Mouse (Mus musculus) heart, embryonic 14.5 days (tissue): Measurements from ENCODE around the gene Pik3ap1. TPM values are rescaled to one million over a fixed set of nuclear protein-coding genes. Genes with fewer than 3 reads are reported as not detected.

Experiments used
- ATAC-seq: fragments of 200-750 bp; cut with Nextera tagmentation; 2 replicates; pipeline ENCODE4 v1.8.0; 2017; ENCODE audit warnings: low read depth, moderate TSS enrichment; ENCODE audit not compliant: insufficient number of reproducible peaks, insufficient read depth, low FRiP score
- H3K27ac ChIP-seq, 2 experiments: fragments of 200-500 bp in 1 of 2; fragments of 300-500 bp in 1 of 2; sonication (generic) in 1 of 2; replicated peaks in 1 of 2; 2 replicates each; pipeline ENCODE4 v1.5.1; 2012 to 2014; ENCODE audit warnings: low read depth in 2 of 2, low read length in 2 of 2, control low read depth in 1 of 2, mild to moderate bottlenecking in 1 of 2, mixed read lengths in 1 of 2; ENCODE audit not compliant: control insufficient read depth in 1 of 2, insufficient read depth in 1 of 2
- H3K27me3 ChIP-seq: fragments of 300-500 bp; sonication (generic); 2 replicates; pipeline ENCODE4 v1.6.1; 2014; ENCODE audit warnings: mild to moderate bottlenecking, low read length, control low read depth; ENCODE audit not compliant: control insufficient read depth, insufficient read depth
- H3K36me3 ChIP-seq: fragments of 300-500 bp; sonication (generic); 2 replicates; pipeline ENCODE4 v1.6.1; 2014; ENCODE audit warnings: mild to moderate bottlenecking, control low read depth, low read length, mixed read lengths; ENCODE audit not compliant: control insufficient read depth, insufficient read depth
- H3K4me1 ChIP-seq, 2 experiments: fragments of 200-500 bp in 1 of 2; fragments of 300-500 bp in 1 of 2; sonication (generic) in 1 of 2; 2 replicates each; pipeline ENCODE4 v1.6.1; 2012 to 2014; ENCODE audit warnings: low read length in 2 of 2, control low read depth in 1 of 2, mixed read lengths in 1 of 2; ENCODE audit not compliant: control insufficient read depth in 2 of 2, insufficient read depth in 2 of 2
- H3K4me2 ChIP-seq: fragments of 300-500 bp; sonication (generic); 2 replicates; pipeline ENCODE4 v1.6.1; 2014; ENCODE audit warnings: mild to moderate bottlenecking, low read length
- H3K4me3 ChIP-seq, 2 experiments: fragments of 200-500 bp in 1 of 2; fragments of 300-500 bp in 1 of 2; sonication (generic) in 1 of 2; 2 replicates each; pipeline ENCODE4 v1.5.1; 2012 to 2014; ENCODE audit warnings: low read length in 2 of 2, mild to moderate bottlenecking in 2 of 2, control low read depth in 1 of 2, low read depth in 1 of 2, moderate library complexity in 1 of 2; ENCODE audit not compliant: control insufficient read depth in 1 of 2, insufficient read depth in 1 of 2
- H3K9ac ChIP-seq: fragments of 300-500 bp; sonication (generic); 2 replicates; pipeline ENCODE4 v1.6.1; 2014; ENCODE audit warnings: mild to moderate bottlenecking, low read length
- H3K9me3 ChIP-seq: fragments of 300-500 bp; sonication (generic); 2 replicates; pipeline ENCODE4 v1.6.1; 2016; ENCODE audit warnings: low read length, control low read depth; ENCODE audit not compliant: control insufficient read depth
- WGBS: fragments of 180-500 bp; shearing (Covaris S2); extraction: QIAGEN DNeasy Blood & Tissue Kit; methylation state at CpG from one replicate; pipeline ENCODE4 v1.1.7; 2014; 5-methylcytosine and 5-hydroxymethylcytosine counted together
- polyA plus RNA-seq: library from polyadenylated mRNA; unstranded; fragments of >200 nt; fragmentation: Nextera tagmentation; extraction: Ambion mirVana; gene quantifications from 2 replicates; pipeline ENCODE4 v1.2.1, GENCODE M21; 2014

Pik3ap1 gene
- polyA plus RNA-seq, 1 experiment from 2014 or later, result 1.3 TPM

- Histone ChIP-seq H3K9ac (no peak overlapping the region), H3K9me3 (no peaks in the 10 kb centered on the region), H3K4me3 (no peak overlapping the region), H3K36me3 (no peaks in the 10 kb centered on the region), H3K4me1 (peaks cover 0 to 3% of the 10 kb centered on the region in 2 experiments; a peak in 2 of 4 replicates), H3K4me2 (no peak overlapping the region), H3K27ac (no peak overlapping the region), H3K27me3 (no peaks in the 10 kb centered on the region)
- ATAC-seq, result no peak
- 74% methylated on average over 11 of the region's 11 CpGs for WGBS
Measured at GRCm38 (mm10) chr19:41369557-41370460, 15.1 kb downstream of the Pik3ap1 start.

DNA sequence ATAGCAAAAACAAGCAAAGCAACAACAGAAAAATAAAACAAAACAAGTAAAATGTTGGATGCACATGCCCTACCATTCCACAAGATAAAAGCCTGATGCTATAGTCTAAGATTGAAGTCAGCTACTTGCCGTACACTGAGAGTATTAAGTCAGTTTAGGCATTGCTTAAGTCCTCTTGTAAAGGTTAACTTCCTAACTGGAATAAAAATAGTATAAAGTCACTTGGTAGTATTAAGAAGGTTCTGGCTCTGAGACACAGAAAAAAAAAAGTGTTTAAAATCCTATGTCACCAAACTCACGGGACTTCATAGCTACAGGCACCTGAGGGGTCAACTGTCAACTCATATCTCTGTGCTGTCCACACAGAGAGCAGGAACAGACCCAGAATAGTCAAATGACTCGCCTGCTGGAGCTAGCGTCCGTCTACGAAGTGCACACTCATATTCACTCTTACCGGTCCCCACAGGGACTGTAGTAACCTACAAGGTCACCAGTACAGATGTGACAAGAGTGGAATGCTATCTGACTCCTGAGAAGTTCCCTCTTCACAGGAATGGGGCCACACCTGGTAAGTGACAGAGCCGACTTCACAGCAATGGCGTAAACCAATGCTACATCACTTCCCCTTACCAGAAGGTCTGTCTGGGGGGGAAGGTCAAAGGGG lies 17.9 kb downstream of the Pik3ap1 start:
- H3K27me3 ChIP-seq, result no peaks in the 10 kb centered on the region
- ATAC-seq, result no peak
- H3K9me3 ChIP-seq, result no peaks in the 10 kb centered on the region
- no peak overlapping the region for H3K9ac ChIP-seq
- no peak overlapping the region for H3K4me2 ChIP-seq
- peaks cover 0 to 3% of the 10 kb centered on the region in 2 experiments; a peak in 2 of 4 replicates for H3K4me1 ChIP-seq
- H3K36me3 ChIP-seq, result no peaks in the 10 kb centered on the region
- H3K27ac ChIP-seq, result no peak overlapping the region
- 38% methylated on average over 9 of the region's 9 CpGs for WGBS
- H3K4me3 ChIP-seq, result no peak overlapping the region

DNA sequence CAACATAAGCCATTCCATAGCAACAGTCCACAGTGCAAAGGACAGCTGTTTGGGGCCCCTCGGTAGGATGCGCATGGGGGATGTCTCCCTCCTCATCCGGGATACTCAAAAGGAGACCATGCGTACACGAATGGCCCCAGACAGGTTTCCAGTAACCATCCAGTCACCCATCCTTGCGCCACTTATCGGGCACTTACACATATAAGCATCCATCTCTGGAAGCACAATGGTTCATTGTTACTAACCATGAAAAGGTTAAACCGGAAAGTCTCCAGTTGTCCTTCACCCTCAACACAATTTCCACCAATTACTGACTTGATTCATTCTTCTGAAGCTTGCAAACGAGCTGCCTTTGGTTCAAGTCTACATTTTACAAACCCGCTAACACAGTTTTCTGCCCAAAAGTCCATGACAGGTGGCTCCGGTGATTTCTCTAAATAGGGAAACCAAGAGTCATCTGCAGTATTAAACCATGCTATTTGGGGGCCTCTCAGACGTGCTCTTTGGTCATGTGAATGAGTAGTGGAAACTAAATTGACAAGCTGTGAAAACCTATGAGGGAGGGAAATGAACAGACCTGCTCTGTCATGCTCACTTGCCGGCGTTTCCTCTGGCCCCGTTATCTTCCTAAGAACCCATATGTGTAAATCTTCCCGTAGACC lies 18.6 kb downstream of the Pik3ap1 start:
- Histone ChIP-seq H3K9ac (no peak overlapping the region), H3K4me1 (peaks cover 0 to 3% of the 10 kb centered on the region in 2 experiments; a peak in 2 of 4 replicates), H3K27ac (no peak overlapping the region), H3K4me3 (no peak overlapping the region), H3K4me2 (no peak overlapping the region), H3K36me3 (no peaks in the 10 kb centered on the region), H3K9me3 (no peaks in the 10 kb centered on the region), H3K27me3 (no peaks in the 10 kb centered on the region)
- 83% methylated on average over 16 of the region's 16 CpGs for WGBS
- no peak for ATAC-seq

GRCm38 (mm10) chr19:41365570-41365969 lies 19.3 kb downstream of the Pik3ap1 start:
- no peak overlapping the region for H3K4me3 ChIP-seq
- no peaks in the 10 kb centered on the region for H3K27me3 ChIP-seq
- H3K4me2 ChIP-seq, result no peak overlapping the region
- no peak overlapping the region for H3K9ac ChIP-seq
- peaks cover 0 to 3% of the 10 kb centered on the region in 2 experiments; a peak in 2 of 4 replicates for H3K4me1 ChIP-seq
- 81% methylated on average over 5 of the region's 5 CpGs for WGBS
- H3K9me3 ChIP-seq, result no peaks in the 10 kb centered on the region
- H3K36me3 ChIP-seq, result no peaks in the 10 kb centered on the region
- ATAC-seq, result no peak
- no peak overlapping the region for H3K27ac ChIP-seq

DNA sequence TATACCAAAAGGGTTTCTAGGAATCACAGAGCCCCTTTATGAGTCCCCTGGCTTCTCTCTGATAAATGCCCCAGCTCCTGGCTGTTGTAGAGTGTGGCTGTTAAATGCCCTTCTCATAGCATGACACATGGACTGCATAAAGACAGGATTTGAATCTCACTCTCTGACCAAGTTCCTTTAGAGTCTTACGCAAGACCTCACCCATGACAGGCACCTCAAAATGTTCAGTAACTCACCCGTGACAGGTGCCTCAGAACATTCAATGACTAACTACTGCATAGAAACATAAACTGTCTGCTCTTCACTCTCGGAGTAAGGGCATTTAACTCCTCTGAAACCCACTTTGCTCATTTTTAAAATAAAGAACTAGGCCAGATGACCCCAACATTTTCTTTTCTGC lies 20.4 kb downstream of the Pik3ap1 start:
- Histone ChIP-seq H3K9me3 (no peaks in the 10 kb centered on the region), H3K9ac (no peak overlapping the region), H3K27me3 (no peaks in the 10 kb centered on the region), H3K4me1 (no peaks in the 10 kb centered on the region; a peak in 2 of 4 replicates), H3K36me3 (no peaks in the 10 kb centered on the region), H3K4me2 (no peak overlapping the region), H3K4me3 (no peak overlapping the region), H3K27ac (no peak overlapping the region)
- no peak for ATAC-seq
- WGBS, result 74% methylated on average over 3 of the region's 3 CpGs

GRCm38 (mm10) chr19:41362963-41363362 lies 21.9 kb downstream of the Pik3ap1 start:
- 68% methylated on average over 2 of the region's 2 CpGs for WGBS

GRCm38 (mm10) chr19:41360459-41360858 lies 24.4 kb downstream of the Pik3ap1 start:
- H3K4me2 ChIP-seq, result no peak overlapping the region
- no peaks in the 10 kb centered on the region for H3K4me1 ChIP-seq
- no peak overlapping the region for H3K4me3 ChIP-seq
- WGBS, result 8% methylated on average over 2 of the region's 2 CpGs
- no peaks in the 10 kb centered on the region for H3K27me3 ChIP-seq
- no peak overlapping the region for H3K9ac ChIP-seq
- H3K27ac ChIP-seq, result no peak overlapping the region
- no peaks in the 10 kb centered on the region for H3K36me3 ChIP-seq
- no peak for ATAC-seq
- no peaks in the 10 kb centered on the region for H3K9me3 ChIP-seq

More at GRCm38 (mm10) chr19:41362963-41363362, 21.9 kb downstream of the Pik3ap1 start:
- Histone ChIP-seq H3K9ac (no peak overlapping the region), H3K27ac (no peak overlapping the region), H3K9me3 (no peaks in the 10 kb centered on the region), H3K4me2 (no peak overlapping the region), H3K36me3 (no peaks in the 10 kb centered on the region), H3K4me3 (no peak overlapping the region), H3K27me3 (no peaks in the 10 kb centered on the region), H3K4me1 (no peaks in the 10 kb centered on the region; a peak in 2 of 4 replicates)
- ATAC-seq, result no peak
